Mouse (Mus musculus): ENCODE measurements around the gene Tpd52l2. TPM values are rescaled to one million over a fixed set of nuclear protein-coding genes. Genes with fewer than 3 reads are reported as not detected.
A peak's percentile ranks its signal among the peaks of the same experiment; 100 is the strongest.

Tpd52l2 gene
- polyA plus RNA-seq, 2 experiments, result 123 to 172 TPM

DNA sequence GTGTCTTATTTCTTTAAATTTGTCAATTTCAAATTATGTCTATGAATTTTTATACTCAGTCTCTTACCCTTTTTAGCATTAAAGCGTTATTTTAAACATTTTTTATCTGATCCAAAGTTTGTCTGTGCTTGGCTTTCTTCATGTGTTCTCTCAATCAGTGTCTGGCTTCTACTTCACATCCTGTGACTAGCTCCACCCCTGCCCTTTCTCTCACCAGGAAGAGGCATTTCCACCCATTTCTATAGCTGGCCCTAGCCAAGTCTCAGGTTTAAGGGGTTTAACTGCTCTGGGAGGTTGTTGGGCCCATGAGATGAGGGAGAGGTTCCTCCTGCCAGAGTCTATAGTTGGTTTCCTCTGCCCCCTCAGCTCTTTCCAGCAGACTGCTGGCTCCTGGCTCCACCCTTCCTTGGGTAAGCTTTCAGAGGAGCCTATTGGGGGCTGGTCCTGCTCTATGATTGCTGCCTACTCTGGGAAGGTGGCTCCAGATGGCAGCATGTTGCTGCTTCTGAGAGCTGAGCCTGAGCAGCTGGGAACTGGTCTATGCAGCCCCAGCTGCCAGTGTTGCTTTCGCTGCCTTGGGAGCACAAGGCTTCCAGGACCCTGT, 40.6 kb downstream of the Tpd52l2 start:
- Histone ChIP-seq H3K27me3 (ENCODE audit: control insufficient read depth, insufficient read depth, low read length) (no peaks in the 10 kb centered on the region), H3K4me3 (replicated peaks; ENCODE audit: low read length) (no peak overlapping the region), H3K4me2 (replicated peaks; ENCODE audit: low read depth, low read length, severe bottlenecking) (no peak overlapping the region), H3K36me3 (ENCODE audit: control insufficient read depth, insufficient read depth, low read length) (0 out of 2 replicates have a peak, but pooled peaks cover 5% of the 10 kb centered on the region), H3K27ac (replicated peaks; ENCODE audit: low read depth, low read length) (0 out of 2 replicates have a peak overlapping the region, but pooled peaks have one; percentile 13), H3K9ac (ENCODE audit: low read depth, low read length, severe bottlenecking) (no peak overlapping the region), H3K4me1 (ENCODE audit: control insufficient read depth, insufficient read depth, low read length) (no peaks in the 10 kb centered on the region), H3K9me3 (ENCODE audit: control insufficient read depth, low read length) (no peaks in the 10 kb centered on the region)
- ATAC-seq (ENCODE audit: low FRiP score, low read depth) (peak; percentile 86), DNase-seq (ENCODE audit: low spot score) (peak; percentile 44)
- 80% methylated on average over 2 of the region's 2 CpGs for WGBS
- no peak for TF ChIP-seq POLR2A (IDR thresholded peaks at IDR 0.05; ENCODE audit: borderline replicate concordance, extremely low read depth, insufficient read depth, insufficient read length)

DNA sequence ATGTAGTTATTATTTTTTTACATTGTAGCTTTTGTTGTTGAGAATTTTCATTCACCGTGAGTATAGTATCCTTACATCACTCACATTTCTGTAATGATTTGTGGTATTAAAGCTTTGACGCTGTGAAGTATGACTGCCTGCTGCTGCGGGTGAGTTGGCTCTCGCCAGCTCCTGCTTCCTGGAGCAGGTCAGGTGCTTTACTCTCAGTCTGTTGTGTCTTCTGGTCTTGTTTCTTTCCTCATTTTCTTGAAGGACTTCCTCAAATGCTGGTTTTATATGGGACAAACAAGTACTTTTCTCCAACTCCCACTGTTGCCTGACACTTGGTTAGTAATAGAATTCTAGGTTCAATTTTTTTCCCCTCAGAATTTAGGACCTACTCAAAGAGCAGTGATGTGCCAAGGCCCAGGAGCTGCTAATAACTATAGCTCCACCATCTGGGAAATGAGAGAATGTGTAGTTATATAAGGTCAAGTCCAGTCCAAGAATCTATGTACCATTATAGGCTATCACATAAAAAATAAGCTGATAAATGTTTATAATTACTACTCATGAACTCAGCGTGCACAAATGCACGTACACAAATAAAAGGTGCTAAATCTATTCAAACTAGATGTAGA, 44.9 kb downstream of the Tpd52l2 start:
- Histone ChIP-seq H3K4me2 (replicated peaks; ENCODE audit: low read depth, low read length, severe bottlenecking) (no peak overlapping the region), H3K9ac (ENCODE audit: low read depth, low read length, severe bottlenecking) (no peak overlapping the region), H3K4me1 (ENCODE audit: control insufficient read depth, insufficient read depth, low read length) (no peaks in the 10 kb centered on the region), H3K9me3 (ENCODE audit: control insufficient read depth, low read length) (no peaks in the 10 kb centered on the region), H3K36me3 (ENCODE audit: control insufficient read depth, insufficient read depth, low read length) (peaks cover 18% of the 10 kb centered on the region), H3K4me3 (replicated peaks; ENCODE audit: low read length) (no peak overlapping the region), H3K27ac (replicated peaks; ENCODE audit: low read depth, low read length) (no peak overlapping the region), H3K27me3 (ENCODE audit: control insufficient read depth, insufficient read depth, low read length) (no peaks in the 10 kb centered on the region)
- WGBS, result 89% methylated on average over 6 of the region's 6 CpGs
- no peak for TF ChIP-seq POLR2A (IDR thresholded peaks at IDR 0.05; ENCODE audit: borderline replicate concordance, extremely low read depth, insufficient read depth, insufficient read length)
- ATAC-seq (ENCODE audit: low FRiP score, low read depth), result no peak
- no peak for DNase-seq (ENCODE audit: low spot score)

DNA sequence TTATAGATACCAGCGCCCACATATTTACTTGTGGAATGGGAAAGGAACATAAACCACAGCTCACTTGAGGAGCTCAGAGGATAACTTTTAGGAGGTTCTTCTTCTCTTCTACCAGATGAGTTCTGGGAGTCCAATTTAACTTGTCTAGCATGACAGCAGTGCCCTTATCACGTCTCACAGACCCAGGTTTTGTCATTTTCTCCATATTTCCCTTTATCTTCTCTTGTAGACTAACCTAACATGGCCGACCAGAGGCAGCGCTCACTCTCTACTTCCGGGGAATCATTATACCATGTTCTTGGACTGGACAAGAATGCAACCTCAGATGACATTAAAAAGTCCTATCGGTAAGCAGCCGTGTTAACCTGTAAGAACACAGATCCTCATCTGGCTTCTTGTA, 49.2 kb downstream of the Tpd52l2 start:
- H3K4me2 ChIP-seq (replicated peaks; ENCODE audit: low read depth, low read length, severe bottlenecking), result no peak overlapping the region
- H3K9me3 ChIP-seq (ENCODE audit: control insufficient read depth, low read length), result no peaks in the 10 kb centered on the region
- no peak overlapping the region for H3K4me3 ChIP-seq (replicated peaks; ENCODE audit: low read length)
- H3K27me3 ChIP-seq (ENCODE audit: control insufficient read depth, insufficient read depth, low read length), result no peaks in the 10 kb centered on the region
- 94% methylated on average over 7 of the region's 7 CpGs for WGBS
- no peak for DNase-seq (ENCODE audit: low spot score)
- H3K4me1 ChIP-seq (ENCODE audit: control insufficient read depth, insufficient read depth, low read length), result no peaks in the 10 kb centered on the region
- no peak overlapping the region for H3K9ac ChIP-seq (ENCODE audit: low read depth, low read length, severe bottlenecking)
- ATAC-seq (ENCODE audit: low FRiP score, low read depth), result no peak
- no peak for TF ChIP-seq POLR2A (IDR thresholded peaks at IDR 0.05; ENCODE audit: borderline replicate concordance, extremely low read depth, insufficient read depth, insufficient read length)
- H3K27ac ChIP-seq (replicated peaks; ENCODE audit: low read depth, low read length), result no peak overlapping the region
- peaks cover 60% of the 10 kb centered on the region for H3K36me3 ChIP-seq (ENCODE audit: control insufficient read depth, insufficient read depth, low read length)

- ATAC-seq (ENCODE audit: low FRiP score, low read depth), result no peak
- 89% methylated on average over 1 of the region's 1 CpGs for WGBS
- Histone ChIP-seq H3K27ac (replicated peaks; ENCODE audit: low read depth, low read length) (no peak overlapping the region), H3K9me3 (ENCODE audit: control insufficient read depth, low read length) (no peaks in the 10 kb centered on the region), H3K4me1 (ENCODE audit: control insufficient read depth, insufficient read depth, low read length) (no peaks in the 10 kb centered on the region), H3K9ac (ENCODE audit: low read depth, low read length, severe bottlenecking) (no peak overlapping the region), H3K36me3 (ENCODE audit: control insufficient read depth, insufficient read depth, low read length) (peaks cover 72% of the 10 kb centered on the region), H3K4me3 (replicated peaks; ENCODE audit: low read length) (no peak overlapping the region), H3K27me3 (ENCODE audit: control insufficient read depth, insufficient read depth, low read length) (no peaks in the 10 kb centered on the region), H3K4me2 (replicated peaks; ENCODE audit: low read depth, low read length, severe bottlenecking) (no peak overlapping the region)
- DNase-seq (ENCODE audit: low spot score), result no peak
- TF ChIP-seq POLR2A (IDR thresholded peaks at IDR 0.05; ENCODE audit: borderline replicate concordance, extremely low read depth, insufficient read depth, insufficient read length), result no peak
Observed at GRCm38 (mm10) chr2:181548227-181548626, 51.3 kb downstream of the Tpd52l2 start.

DNA sequence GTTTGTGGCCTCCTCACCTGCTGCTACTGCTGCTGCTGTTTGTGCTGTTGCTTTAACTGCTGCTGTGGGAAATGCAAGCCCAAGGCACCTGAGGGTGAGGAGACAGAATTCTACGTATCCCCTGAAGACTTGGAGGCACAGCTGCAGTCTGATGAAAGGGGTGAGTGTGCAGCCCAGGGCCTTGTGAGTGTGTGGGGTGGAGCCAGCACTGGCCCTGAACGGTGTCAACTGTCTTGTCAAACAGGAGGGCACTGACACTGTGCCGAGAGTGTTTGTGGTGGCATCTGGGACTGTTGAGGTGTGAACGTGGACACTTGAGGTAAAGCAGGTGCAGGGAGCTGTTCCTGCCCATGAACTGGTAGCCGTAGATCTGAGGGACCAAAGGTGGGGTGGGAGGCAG, 51.7 kb downstream of the Tpd52l2 start:
- DNase-seq (ENCODE audit: low spot score) (no peak), ATAC-seq (ENCODE audit: low FRiP score, low read depth) (no peak)
- Histone ChIP-seq H3K36me3 (ENCODE audit: control insufficient read depth, insufficient read depth, low read length) (peaks cover 72% of the 10 kb centered on the region), H3K4me2 (replicated peaks; ENCODE audit: low read depth, low read length, severe bottlenecking) (no peak overlapping the region), H3K4me3 (replicated peaks; ENCODE audit: low read length) (no peak overlapping the region), H3K9me3 (ENCODE audit: control insufficient read depth, low read length) (no peaks in the 10 kb centered on the region), H3K4me1 (ENCODE audit: control insufficient read depth, insufficient read depth, low read length) (no peaks in the 10 kb centered on the region), H3K9ac (ENCODE audit: low read depth, low read length, severe bottlenecking) (no peak overlapping the region), H3K27me3 (ENCODE audit: control insufficient read depth, insufficient read depth, low read length) (no peaks in the 10 kb centered on the region), H3K27ac (replicated peaks; ENCODE audit: low read depth, low read length) (no peak overlapping the region)
- 85% methylated on average over 5 of the region's 5 CpGs for WGBS
- no peak for TF ChIP-seq POLR2A (IDR thresholded peaks at IDR 0.05; ENCODE audit: borderline replicate concordance, extremely low read depth, insufficient read depth, insufficient read length)
